Mouse (Mus musculus) heart, embryonic 14.5 days (tissue): Measurements from ENCODE around the gene Sp140. TPM values are rescaled to one million over a fixed set of nuclear protein-coding genes. Genes with fewer than 3 reads are reported as not detected.
"Not testable (repeated sequence)": the region's sequence is repeated elsewhere in the genome, so short reads cannot be mapped to it uniquely, and the experiment has no call there.

Experiments
- ATAC-seq: fragments of 200-750 bp; cut with Nextera tagmentation; 2 replicates; pipeline ENCODE4 v1.8.0; 2017; ENCODE audit warnings: low read depth, moderate TSS enrichment; ENCODE audit not compliant: insufficient number of reproducible peaks, insufficient read depth, low FRiP score
- H3K27ac ChIP-seq, 2 experiments: fragments of 200-500 bp in 1 of 2; fragments of 300-500 bp in 1 of 2; sonication (generic) in 1 of 2; replicated peaks in 1 of 2; 2 replicates each; pipeline ENCODE4 v1.5.1; 2012 to 2014; ENCODE audit warnings: low read depth in 2 of 2, low read length in 2 of 2, control low read depth in 1 of 2, mild to moderate bottlenecking in 1 of 2, mixed read lengths in 1 of 2; ENCODE audit not compliant: control insufficient read depth in 1 of 2, insufficient read depth in 1 of 2
- H3K27me3 ChIP-seq: fragments of 300-500 bp; sonication (generic); 2 replicates; pipeline ENCODE4 v1.6.1; 2014; ENCODE audit warnings: mild to moderate bottlenecking, low read length, control low read depth; ENCODE audit not compliant: control insufficient read depth, insufficient read depth
- H3K36me3 ChIP-seq: fragments of 300-500 bp; sonication (generic); 2 replicates; pipeline ENCODE4 v1.6.1; 2014; ENCODE audit warnings: mild to moderate bottlenecking, control low read depth, low read length, mixed read lengths; ENCODE audit not compliant: control insufficient read depth, insufficient read depth
- H3K4me1 ChIP-seq, 2 experiments: fragments of 200-500 bp in 1 of 2; fragments of 300-500 bp in 1 of 2; sonication (generic) in 1 of 2; 2 replicates each; pipeline ENCODE4 v1.6.1; 2012 to 2014; ENCODE audit warnings: low read length in 2 of 2, control low read depth in 1 of 2, mixed read lengths in 1 of 2; ENCODE audit not compliant: control insufficient read depth in 2 of 2, insufficient read depth in 2 of 2
- H3K4me2 ChIP-seq: fragments of 300-500 bp; sonication (generic); 2 replicates; pipeline ENCODE4 v1.6.1; 2014; ENCODE audit warnings: mild to moderate bottlenecking, low read length
- H3K4me3 ChIP-seq, 2 experiments: fragments of 200-500 bp in 1 of 2; fragments of 300-500 bp in 1 of 2; sonication (generic) in 1 of 2; 2 replicates each; pipeline ENCODE4 v1.5.1; 2012 to 2014; ENCODE audit warnings: low read length in 2 of 2, mild to moderate bottlenecking in 2 of 2, control low read depth in 1 of 2, low read depth in 1 of 2, moderate library complexity in 1 of 2; ENCODE audit not compliant: control insufficient read depth in 1 of 2, insufficient read depth in 1 of 2
- H3K9ac ChIP-seq: fragments of 300-500 bp; sonication (generic); 2 replicates; pipeline ENCODE4 v1.6.1; 2014; ENCODE audit warnings: mild to moderate bottlenecking, low read length
- H3K9me3 ChIP-seq: fragments of 300-500 bp; sonication (generic); 2 replicates; pipeline ENCODE4 v1.6.1; 2016; ENCODE audit warnings: low read length, control low read depth; ENCODE audit not compliant: control insufficient read depth
- WGBS: fragments of 180-500 bp; shearing (Covaris S2); extraction: QIAGEN DNeasy Blood & Tissue Kit; methylation state at CpG from one replicate; pipeline ENCODE4 v1.1.7; 2014; 5-methylcytosine and 5-hydroxymethylcytosine counted together
- polyA plus RNA-seq: library from polyadenylated mRNA; unstranded; fragments of >200 nt; fragmentation: Nextera tagmentation; extraction: Ambion mirVana; gene quantifications from 2 replicates; pipeline ENCODE4 v1.2.1, GENCODE M21; 2014

Sp140 gene
- polyA plus RNA-seq, 1 experiment from 2014 or later = 1.8 TPM

- not testable (repeated sequence) for ATAC-seq
- WGBS = no CpG with 5 or more reads among the region's 4 CpGs
These were observed 10.4 kb downstream of the Sp140 start for GRCm38 (mm10) chr1:85610581-85610980.

GRCm38 (mm10) chr1:85615096-85615495 lies 14.9 kb downstream of the Sp140 start:
- ATAC-seq, H3K4me3 ChIP-seq, H3K4me2 ChIP-seq, H3K4me1 ChIP-seq, H3K27me3 ChIP-seq, H3K36me3 ChIP-seq, H3K9me3 ChIP-seq, H3K9ac ChIP-seq, H3K27ac ChIP-seq: not testable (repeated sequence)
- 81% methylated on average over 3 of the region's 3 CpGs for WGBS

More at GRCm38 (mm10) chr1:85610581-85610980, 10.4 kb downstream of the Sp140 start:
- not testable (repeated sequence) for H3K9me3 ChIP-seq, H3K27ac ChIP-seq, H3K4me3 ChIP-seq, H3K36me3 ChIP-seq, H3K9ac ChIP-seq, H3K4me1 ChIP-seq, H3K27me3 ChIP-seq, H3K4me2 ChIP-seq

GRCm38 (mm10) chr1:85615819-85616218 lies 15.6 kb downstream of the Sp140 start:
- H3K4me3 ChIP-seq, H3K27me3 ChIP-seq, ATAC-seq, H3K9me3 ChIP-seq, H3K4me2 ChIP-seq, H3K4me1 ChIP-seq, H3K9ac ChIP-seq, H3K36me3 ChIP-seq, H3K27ac ChIP-seq: not testable (repeated sequence)
- 56% methylated on average over 3 of the region's 3 CpGs for WGBS

GRCm38 (mm10) chr1:85617161-85617560 lies 17.0 kb downstream of the Sp140 start:
- H3K9ac ChIP-seq, ATAC-seq, H3K27me3 ChIP-seq, H3K36me3 ChIP-seq, H3K9me3 ChIP-seq, H3K4me3 ChIP-seq, H3K4me1 ChIP-seq, H3K4me2 ChIP-seq, H3K27ac ChIP-seq: not testable (repeated sequence)
- WGBS = 60% methylated on average over 4 of the region's 5 CpGs

GRCm38 (mm10) chr1:85618689-85619088 lies 18.5 kb downstream of the Sp140 start:
- not testable (repeated sequence) for H3K27ac ChIP-seq, H3K27me3 ChIP-seq, H3K4me2 ChIP-seq, H3K36me3 ChIP-seq, H3K4me1 ChIP-seq, ATAC-seq, H3K9me3 ChIP-seq, H3K9ac ChIP-seq, H3K4me3 ChIP-seq
- WGBS = 87% methylated on average over 1 of the region's 1 CpGs

GRCm38 (mm10) chr1:85636936-85637335 lies 36.8 kb downstream of the Sp140 start:
- H3K27ac ChIP-seq, H3K9me3 ChIP-seq, H3K4me1 ChIP-seq, ATAC-seq, H3K4me2 ChIP-seq, H3K4me3 ChIP-seq, H3K27me3 ChIP-seq, H3K36me3 ChIP-seq, H3K9ac ChIP-seq: not testable (repeated sequence)
- WGBS = 67% methylated on average over 3 of the region's 3 CpGs

- H3K27me3 ChIP-seq = not testable (repeated sequence)
These were observed 38.0 kb downstream of the Sp140 start for GRCm38 (mm10) chr1:85638144-85638543.

GRCm38 (mm10) chr1:85649881-85650280 lies 49.7 kb downstream of the Sp140 start, which contains the start of gene Sp100:
TSS of gene Sp100 (plus strand) at chr1:85649988.
- not testable (repeated sequence) for H3K9me3 ChIP-seq, H3K4me3 ChIP-seq, ATAC-seq, H3K27ac ChIP-seq, H3K4me2 ChIP-seq, H3K36me3 ChIP-seq, H3K9ac ChIP-seq, H3K4me1 ChIP-seq, H3K27me3 ChIP-seq
- 66% methylated on average over 5 of the region's 6 CpGs for WGBS

More at GRCm38 (mm10) chr1:85638144-85638543, 38.0 kb downstream of the Sp140 start:
- ATAC-seq, H3K4me1 ChIP-seq, H3K9ac ChIP-seq, H3K27ac ChIP-seq, H3K9me3 ChIP-seq, H3K4me3 ChIP-seq, H3K4me2 ChIP-seq, H3K36me3 ChIP-seq: not testable (repeated sequence)
- 73% methylated on average over 4 of the region's 4 CpGs for WGBS
